ENCODE assay signal across 24 mouse cellular contexts in the genomic region with DNA sequence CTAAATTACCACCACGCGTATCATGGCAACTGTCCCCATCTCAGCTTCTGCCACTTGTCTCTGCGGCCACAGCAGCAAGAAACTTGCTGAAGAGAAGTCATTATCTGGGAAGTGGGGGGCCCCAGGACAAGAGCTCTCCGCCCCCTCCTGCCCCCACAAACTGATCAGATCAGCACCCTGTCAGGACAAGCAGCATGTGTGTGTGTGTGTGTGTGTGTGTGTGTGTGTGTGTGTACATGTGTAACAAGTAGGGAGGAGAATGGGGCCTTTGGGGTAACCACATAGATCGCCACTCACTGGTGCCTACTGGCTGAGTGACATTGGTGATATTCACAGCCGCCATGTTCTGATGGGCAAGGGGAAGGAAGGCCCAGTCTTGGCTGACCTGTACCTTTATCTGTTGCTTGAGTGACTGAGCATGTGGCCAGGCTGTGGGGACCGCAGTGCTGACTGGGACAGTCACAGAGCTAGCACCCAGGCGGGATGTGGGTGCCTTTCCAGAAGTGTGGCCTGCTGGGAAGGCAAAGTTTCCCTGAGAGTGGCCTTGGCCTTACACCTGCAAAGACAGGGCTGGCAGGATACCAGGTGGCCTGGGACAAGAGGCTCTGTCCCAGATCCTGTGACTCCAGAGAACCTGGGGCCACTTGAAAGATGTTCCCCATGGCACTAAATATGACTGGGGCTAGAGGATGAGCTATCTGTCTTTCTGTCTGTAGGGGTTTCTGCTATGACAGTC. TPM values are rescaled to one million over a fixed set of nuclear protein-coding genes. Genes with fewer than 3 reads are reported as not detected.
DNase-seq lines count a peak whose midpoint lies in the region; ATAC-seq lines count a peak whose summit lies in the region.
"Had no signal": no experiment of that assay in that cellular context is flagged by ENCODE, and none has a peak within 500 bp of the region (broad histone marks: within the 10 kb centered on the region; RNA-seq: fewer than 3 reads in every experiment).

No protein-coding gene starts in this region.

- no peaks in the 10 kb centered on the region for H3K36me3 ChIP-seq in megakaryocyte, embryonic 14.5 days (replicated peaks; ENCODE audit: low read length)
- no peaks in the 10 kb centered on the region; the same call in 1 of the 2 replicates for H3K36me3 ChIP-seq in liver, embryonic 13.5 days
- no peaks in the 10 kb centered on the region for H3K36me3 ChIP-seq in hindbrain, embryonic 16.5 days (ENCODE audit: control insufficient read depth, insufficient read depth, low read length)
- no peaks in the 10 kb centered on the region for H3K36me3 ChIP-seq in midbrain, embryonic 13.5 days
- H3K36me3 ChIP-seq: embryonic facial prominence, embryonic 15.5 days; forebrain, embryonic 15.5 days; heart, embryonic 13.5 days had no signal

- no peaks in the 10 kb centered on the region for H3K27me3 ChIP-seq in megakaryocyte, embryonic 14.5 days (replicated peaks)
- no peaks in the 10 kb centered on the region for H3K27me3 ChIP-seq in liver, embryonic 13.5 days
- H3K27me3 ChIP-seq in hindbrain, embryonic 16.5 days (replicated peaks; ENCODE audit: control insufficient read depth, insufficient read depth, low read length) = no peaks in the 10 kb centered on the region
- no peaks in the 10 kb centered on the region for H3K27me3 ChIP-seq in midbrain, embryonic 13.5 days
- H3K27me3 ChIP-seq: embryonic facial prominence, embryonic 15.5 days; forebrain, embryonic 15.5 days; heart, embryonic 13.5 days; Patski had no signal

- peaks cover 74% of the 10 kb centered on the region for H3K4me1 ChIP-seq in megakaryocyte, embryonic 14.5 days
- H3K4me1 ChIP-seq in liver, embryonic 13.5 days (replicated peaks) = peaks cover 83% of the 10 kb centered on the region
- H3K4me1 ChIP-seq in hindbrain, embryonic 16.5 days (ENCODE audit: control insufficient read depth, insufficient read depth, low read depth, low read length) = peaks cover 6% of the 10 kb centered on the region
- H3K4me1 ChIP-seq in midbrain, embryonic 13.5 days (replicated peaks) = peaks cover 19% of the 10 kb centered on the region

- ATAC-seq in megakaryocyte, adult 5-6 weeks (ENCODE audit: poor library complexity, severe bottlenecking) = no peak
- ATAC-seq in liver, embryonic 13.5 days (ENCODE audit: low read depth) = peak; percentile 54
- 0 out of 2 replicates have a peak, but pooled peaks have one; percentile 18 for ATAC-seq in megakaryocyte progenitor cell, adult 5-6 weeks (replicated peaks; ENCODE audit: poor library complexity)
- no peak for ATAC-seq in hindbrain, embryonic 16.5 days
- ATAC-seq in midbrain, embryonic 13.5 days = no peak
- ATAC-seq: activated CD4-positive, CD25-positive, alpha-beta regulatory T cell, adult 4 months; CD4-positive, CD25-positive, alpha-beta regulatory T cell, adult 4 months; forebrain, embryonic 15.5 days; hindbrain, postnatal 0 days; Patski had no signal

- no peaks in the 10 kb centered on the region for H3K9me3 ChIP-seq in megakaryocyte, embryonic 14.5 days
- H3K9me3 ChIP-seq in liver, embryonic 13.5 days (replicated peaks) = no peaks in the 10 kb centered on the region
- H3K9me3 ChIP-seq in hindbrain, embryonic 16.5 days (ENCODE audit: control insufficient read depth, low read length) = no peaks in the 10 kb centered on the region
- no peaks in the 10 kb centered on the region for H3K9me3 ChIP-seq in midbrain, embryonic 13.5 days
- H3K9me3 ChIP-seq: embryonic facial prominence, embryonic 15.5 days; forebrain, embryonic 10.5 days; forebrain, embryonic 15.5 days; heart, embryonic 13.5 days had no signal

- 41% methylated on average over 8 of the region's 8 CpGs for WGBS in liver, embryonic 13.5 days (ENCODE audit: insufficient replicate concordance)
- WGBS in hindbrain, embryonic 16.5 days = 80% methylated on average over 8 of the region's 8 CpGs
- 87% methylated on average over 8 of the region's 8 CpGs for WGBS in midbrain, embryonic 13.5 days

- peak; percentile 20 for DNase-seq in adrenal gland, adult 2 months
- no peak for DNase-seq in adrenal gland, postnatal 25 days
- peak; percentile 10 for DNase-seq in liver, embryonic 13.5 days
- DNase-seq: adrenal gland, postnatal 36 days; B cell, adult 2 months; cerebellum, adult 2 months; cerebellum, postnatal 10 days; embryo, embryonic 11 days; gastrocnemius, postnatal 14 days; heart, postnatal 36 days had no signal

- peak overlapping the region; percentile 32; the same call in 1 of the 2 replicates for H3K4me2 ChIP-seq in liver, embryonic 13.5 days
- no peak overlapping the region for H3K4me2 ChIP-seq in hindbrain, embryonic 16.5 days (ENCODE audit: low read length)
- H3K4me2 ChIP-seq in midbrain, embryonic 13.5 days (replicated peaks) = no peak overlapping the region
- H3K4me2 ChIP-seq: embryonic facial prominence, embryonic 15.5 days; forebrain, embryonic 15.5 days; heart, embryonic 13.5 days had no signal

- H3K4me3 ChIP-seq in megakaryocyte, embryonic 14.5 days (replicated peaks) = peak overlapping the region; percentile 31
- no peak overlapping the region for H3K4me3 ChIP-seq in liver, embryonic 13.5 days (replicated peaks)
- no peak overlapping the region for H3K4me3 ChIP-seq in hindbrain, embryonic 16.5 days (ENCODE audit: low read length)
- H3K4me3 ChIP-seq in midbrain, embryonic 13.5 days (replicated peaks) = no peak overlapping the region
- H3K4me3 ChIP-seq: embryonic facial prominence, embryonic 15.5 days; erythroblast, embryonic 14.5 days; forebrain, embryonic 10.5 days; forebrain, embryonic 15.5 days; heart, embryonic 13.5 days had no signal

- H3K27ac ChIP-seq in liver, embryonic 13.5 days = peak overlapping the region; percentile 55
- no peak overlapping the region for H3K27ac ChIP-seq in hindbrain, embryonic 16.5 days (ENCODE audit: low read depth, low read length)
- no peak overlapping the region for H3K27ac ChIP-seq in midbrain, embryonic 13.5 days
- H3K27ac ChIP-seq: embryonic facial prominence, embryonic 15.5 days; forebrain, embryonic 15.5 days; heart, embryonic 13.5 days; hindbrain, postnatal 0 days had no signal

- 0 out of 2 replicates have a peak overlapping the region, but pooled peaks have one; percentile 34 for H3K9ac ChIP-seq in liver, embryonic 13.5 days
- H3K9ac ChIP-seq in hindbrain, embryonic 16.5 days (ENCODE audit: low read depth, low read length) = no peak overlapping the region
- H3K9ac ChIP-seq in midbrain, embryonic 13.5 days (replicated peaks) = no peak overlapping the region
- H3K9ac ChIP-seq: embryonic facial prominence, embryonic 15.5 days; forebrain, embryonic 15.5 days; heart, embryonic 13.5 days had no signal

RNA-seq across cellular contexts. Expression of gene Rbm19, which starts 44.8 kb away (rescaled TPM):
- total RNA-seq in adrenal gland, adult 2 months (2021) = 10 to 100 TPM; 24.9 to 27.0 TPM
- 13.0 and 14.4 TPM in 2 replicates for polyA plus RNA-seq in adrenal gland, adult 2 months (2012; rRNA removed)
- total RNA-seq in adrenal gland, postnatal 25 days (2021) = 19.1 and 25.0 TPM in 2 replicates
- 24.7 and 25.9 TPM in 2 replicates for polyA plus RNA-seq in megakaryocyte, embryonic 14.5 days (2012; ENCODE audit: insufficient read depth, low replicate concordance)
- total RNA-seq in megakaryocyte, adult 5-6 weeks (2015) = 6.5 and 7.1 TPM in 2 replicates
- 11.7 and 12.4 TPM in 2 replicates for total RNA-seq in megakaryocyte, adult 5-6 weeks (2017)
- 18.4 and 19.4 TPM in 2 replicates for polyA plus RNA-seq in liver, embryonic 13.5 days (2015; fragmentation: Nextera tagmentation; extraction: Ambion mirVana)
- 9.6 and 14.1 TPM in 2 replicates for total RNA-seq in megakaryocyte progenitor cell, adult 5-6 weeks (2015)
- 17.6 and 19.1 TPM in 2 replicates for total RNA-seq in megakaryocyte progenitor cell, adult 5-6 weeks (2017)
- 21.4 and 21.9 TPM in 2 replicates for polyA plus RNA-seq in hindbrain, embryonic 16.5 days (2015; fragmentation: Nextera tagmentation; extraction: Ambion mirVana)
- 18.8 and 19.1 TPM in 2 replicates for polyA plus RNA-seq in midbrain, embryonic 13.5 days (2015; fragmentation: Nextera tagmentation; extraction: Ambion mirVana)

Comparison
In these comparisons a context has a peak if more than half of its experiments do, and no peak if none do; other contexts are left out.
1. ATAC-seq: peak in liver, embryonic 13.5 days (single experiment) and megakaryocyte progenitor cell, adult 5-6 weeks (single experiment); none in megakaryocyte, adult 5-6 weeks (single experiment), hindbrain, embryonic 16.5 days (single experiment) and midbrain, embryonic 13.5 days (single experiment).